Mouse (Mus musculus) erythroid progenitor cell, adult 5-6 weeks (primary cell): Measurements from ENCODE around the gene Ppp1r14a. TPM values are rescaled to one million over a fixed set of nuclear protein-coding genes. Genes with fewer than 3 reads are reported as not detected.

Source experiments
- ATAC-seq: replicated peaks from 2 replicates; pipeline ENCODE4 v1.8.0; 2016; ENCODE audit warnings: moderate number of reproducible peaks, mild to moderate bottlenecking, moderate TSS enrichment, inconsistent platforms; ENCODE audit not compliant: poor library complexity, low FRiP score, severe bottlenecking
- total RNA-seq, 2 experiments: library from RNA; stranded (forward) in 1 of 2; stranded (reverse) in 1 of 2; fragments of 150-400 nt in 1 of 2; fragments of 186-747, 209-891 nt in 1 of 2; gene quantifications; 2 replicates each; pipeline versions ENCODE4 v1.2.3 to v1.2.4; 2015 to 2017; ENCODE audit warnings: low replicate concordance in 2 of 2

Gene Ppp1r14a
- total RNA-seq (2015; ENCODE audit: low replicate concordance) (not detected in 2 replicates), total RNA-seq (2017; ENCODE audit: low replicate concordance) (not detected in 2 replicates)

DNA sequence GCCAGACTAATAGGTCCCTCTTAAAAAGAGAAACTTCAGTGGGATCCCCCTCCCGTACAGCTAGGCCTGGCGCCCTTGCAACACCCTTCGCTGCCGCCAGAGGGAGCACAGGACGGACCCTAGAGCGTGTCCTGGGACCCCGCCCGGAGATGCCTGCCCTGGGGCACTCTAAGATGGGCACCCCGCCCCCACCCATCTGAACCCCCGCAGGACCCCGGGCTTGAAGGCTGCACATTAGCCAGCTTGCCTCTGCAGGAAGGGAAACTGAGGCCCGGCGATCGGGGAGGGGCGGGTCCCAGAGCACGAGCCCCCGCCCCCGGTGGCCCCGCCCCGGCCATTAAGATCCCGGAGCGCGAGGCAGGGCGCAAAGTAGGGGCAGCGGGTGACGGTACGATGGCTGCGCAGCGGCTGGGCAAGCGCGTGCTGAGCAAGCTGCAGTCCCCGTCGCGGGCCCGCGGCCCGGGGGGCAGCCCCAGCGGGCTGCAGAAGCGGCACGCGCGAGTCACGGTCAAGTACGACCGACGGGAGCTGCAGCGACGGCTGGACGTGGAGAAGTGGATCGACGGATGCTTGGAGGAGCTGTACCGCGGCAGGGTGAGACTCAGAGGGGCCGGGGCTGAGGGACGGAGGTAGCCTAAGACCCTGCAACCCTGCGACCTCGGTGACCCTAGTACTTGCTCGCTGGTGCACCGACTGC, at the start of gene Ppp1r14a:
Gene Ppp1r14a, plus strand, starts transcription at position 367 of the 697 bp plus-strand sequence.
- ATAC-seq = peak; percentile 63

DNA sequence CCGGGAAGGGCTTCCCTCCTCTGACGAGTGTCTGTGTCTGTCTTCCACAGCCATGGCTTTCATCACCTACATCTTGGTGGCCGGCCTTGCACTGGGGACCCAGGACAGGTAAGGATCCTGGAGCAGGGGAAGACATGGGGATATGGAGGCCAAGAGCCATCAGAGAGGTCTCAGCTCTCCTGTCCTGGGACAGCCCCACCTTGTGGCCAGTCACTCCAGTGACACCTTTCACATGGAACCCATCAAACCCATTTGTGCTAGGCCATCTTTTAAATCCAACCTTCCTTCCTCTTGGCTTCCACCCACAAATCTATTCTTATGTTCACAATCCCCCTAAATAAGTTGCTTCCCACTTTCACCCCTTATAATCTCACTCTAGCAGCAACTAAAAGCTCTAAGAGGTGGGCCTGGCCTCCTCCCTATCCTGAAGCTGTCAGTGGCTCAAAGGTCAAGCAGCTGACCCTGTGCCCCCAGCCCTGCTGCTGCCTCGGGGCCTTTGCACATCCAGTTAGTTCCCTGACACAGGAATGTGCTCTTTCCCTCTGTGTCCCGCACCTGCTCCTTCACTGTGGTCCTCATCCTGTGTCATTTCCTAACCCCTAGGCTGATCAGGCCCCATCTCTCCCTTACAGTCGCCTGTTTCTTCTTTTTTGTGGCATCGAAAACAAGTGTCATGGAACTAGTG, 44.2 kb upstream of the Ppp1r14a start:
- no peak for ATAC-seq

DNA sequence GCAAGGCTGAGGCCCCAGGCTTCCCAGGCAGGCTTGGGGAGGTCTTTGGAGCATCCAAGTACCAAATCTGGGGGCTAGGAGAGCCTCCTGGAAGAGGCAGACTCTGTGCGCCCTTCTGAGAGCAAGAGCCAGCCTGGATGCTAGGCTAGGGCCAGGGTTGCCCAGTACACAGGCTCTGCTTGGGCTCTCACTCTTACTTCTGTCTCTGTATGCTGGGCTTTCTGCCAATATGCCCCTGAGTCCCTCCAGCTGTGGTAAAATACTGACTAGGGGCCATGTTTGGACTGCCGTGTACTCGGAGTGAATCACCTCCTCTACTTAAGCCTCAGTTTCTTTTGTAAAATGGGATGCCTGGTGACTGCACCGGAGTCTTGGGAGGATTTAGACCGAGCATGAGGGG, 43.1 kb upstream of the Ppp1r14a start:
- ATAC-seq = no peak

DNA sequence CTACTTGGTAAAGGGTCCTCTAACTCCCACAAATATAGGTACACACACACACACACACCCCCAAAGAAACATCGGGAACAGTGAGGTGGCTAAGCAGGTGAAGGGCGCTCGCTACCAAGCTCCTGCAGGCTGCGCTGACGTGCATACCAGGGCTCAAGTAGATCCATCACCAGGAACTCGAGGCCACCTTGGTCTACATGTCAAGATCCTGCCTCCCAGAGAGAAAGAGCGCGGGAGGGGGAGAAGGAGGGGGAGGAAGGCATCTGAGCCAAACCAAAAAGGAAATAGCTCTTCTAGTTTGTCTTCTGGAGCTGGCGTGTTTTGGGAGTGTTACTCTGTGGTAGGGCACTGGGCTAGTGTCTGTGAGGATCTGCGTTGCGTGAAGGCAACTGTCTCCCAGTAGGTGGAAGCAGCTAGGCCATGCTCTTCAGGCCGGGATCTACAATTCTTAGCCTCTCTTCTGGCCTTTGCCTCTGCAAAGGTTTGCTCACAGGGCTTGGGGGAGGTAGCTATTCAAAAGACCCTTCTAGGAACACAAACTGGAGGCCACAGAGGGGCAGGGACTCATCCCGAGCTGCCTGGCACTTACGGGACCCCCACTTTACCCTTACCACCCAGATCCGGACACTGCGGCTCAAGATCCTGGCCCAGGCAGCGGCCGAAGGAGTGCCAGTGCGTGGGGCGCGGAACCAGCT, 42.3 kb upstream of the Ppp1r14a start:
- no peak; the same call in 1 of the 2 replicates for ATAC-seq

DNA sequence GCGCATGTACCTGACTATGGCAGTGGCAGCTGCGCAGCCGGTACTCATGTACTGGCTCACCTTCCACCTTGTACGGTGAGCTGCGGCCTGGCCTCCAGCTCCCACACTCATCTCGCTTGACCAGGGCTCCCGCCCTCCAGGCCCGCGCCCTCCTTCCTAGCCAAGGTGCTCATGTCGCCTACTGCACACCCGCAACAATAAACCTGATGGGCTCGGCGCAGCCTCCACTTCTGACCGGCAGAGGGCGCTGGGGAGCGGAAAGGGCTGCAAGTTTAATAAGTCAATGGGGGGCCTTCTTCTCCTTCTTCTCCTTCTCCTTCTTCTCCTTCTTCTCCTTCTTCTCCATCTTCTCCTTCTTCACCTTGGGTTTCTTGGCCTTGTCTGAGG, 41.8 kb upstream of the Ppp1r14a start:
- peak; percentile 53 for ATAC-seq

DNA sequence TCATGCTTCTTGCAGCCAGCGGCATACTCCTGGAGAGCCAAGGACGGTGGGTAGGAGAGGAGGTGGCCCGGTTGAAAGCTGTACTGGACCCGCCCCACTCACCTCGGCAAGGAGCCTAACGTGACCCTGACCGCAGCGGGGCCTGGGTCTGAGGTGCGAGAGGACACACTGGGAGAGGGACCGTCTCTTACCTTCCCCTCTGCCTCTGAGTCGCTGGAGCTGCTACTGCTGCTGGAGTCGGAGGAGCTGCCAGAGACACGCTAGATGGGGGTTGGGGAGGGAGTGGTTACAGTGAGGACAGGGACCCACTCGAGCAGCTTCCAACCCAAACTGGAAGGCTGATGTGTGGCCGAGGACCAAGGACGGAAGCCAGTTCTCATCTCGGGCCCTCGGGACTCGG, 41.4 kb upstream of the Ppp1r14a start:
- ATAC-seq = no peak

DNA sequence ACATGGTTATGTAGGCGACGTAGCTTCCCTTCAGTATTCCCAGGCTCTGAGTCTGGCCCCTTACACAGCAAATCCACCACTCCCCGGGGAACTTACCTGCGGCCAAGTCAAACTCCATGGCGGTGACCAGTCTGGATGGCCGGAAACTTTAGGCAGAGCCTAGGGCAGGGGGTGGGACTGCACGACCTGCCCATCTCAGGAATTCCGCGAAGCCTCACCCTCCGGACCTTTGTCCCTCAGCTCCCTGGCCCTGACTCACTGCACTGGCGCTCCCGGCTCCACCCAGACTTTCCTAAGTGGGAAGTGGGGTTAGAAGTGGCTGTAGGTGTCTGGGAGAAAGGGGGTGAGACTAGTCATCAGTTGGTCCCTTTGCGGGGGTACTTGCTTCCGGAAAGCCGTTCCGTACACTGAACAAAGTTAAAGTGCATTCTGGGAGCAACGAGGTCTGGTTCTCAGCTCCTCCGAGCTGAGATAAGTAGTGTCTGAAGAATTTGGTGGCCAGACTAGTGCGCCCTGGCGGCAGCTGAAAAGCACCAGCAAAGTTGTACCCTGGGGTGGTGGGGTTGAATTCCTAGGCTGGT, 40.8 kb upstream of the Ppp1r14a start, which contains the start of gene 2200002D01Rik:
Gene 2200002D01Rik, minus strand, starts transcription at position 206 of the 581 bp plus-strand sequence.
- ATAC-seq = no peak

DNA sequence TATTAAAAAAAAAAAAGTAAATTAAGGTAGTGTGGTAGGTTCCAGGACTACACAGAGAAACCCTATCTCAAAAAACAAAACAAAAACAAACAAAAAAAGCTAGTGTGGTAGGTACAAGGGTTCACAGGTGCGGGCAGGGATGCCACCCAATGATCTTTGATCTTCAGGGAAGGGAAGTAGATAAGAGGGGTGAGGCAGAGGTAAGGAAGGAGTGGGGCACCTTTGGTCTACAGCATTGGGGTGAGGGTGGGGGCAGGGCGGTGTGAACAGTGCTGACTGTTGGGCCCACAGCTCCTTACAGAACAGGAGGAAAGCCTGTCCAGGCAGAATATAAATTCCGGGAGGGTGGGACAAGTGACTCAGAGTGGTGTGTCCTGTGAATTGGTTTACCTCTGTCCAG, 37.9 kb upstream of the Ppp1r14a start:
- ATAC-seq = no peak

DNA sequence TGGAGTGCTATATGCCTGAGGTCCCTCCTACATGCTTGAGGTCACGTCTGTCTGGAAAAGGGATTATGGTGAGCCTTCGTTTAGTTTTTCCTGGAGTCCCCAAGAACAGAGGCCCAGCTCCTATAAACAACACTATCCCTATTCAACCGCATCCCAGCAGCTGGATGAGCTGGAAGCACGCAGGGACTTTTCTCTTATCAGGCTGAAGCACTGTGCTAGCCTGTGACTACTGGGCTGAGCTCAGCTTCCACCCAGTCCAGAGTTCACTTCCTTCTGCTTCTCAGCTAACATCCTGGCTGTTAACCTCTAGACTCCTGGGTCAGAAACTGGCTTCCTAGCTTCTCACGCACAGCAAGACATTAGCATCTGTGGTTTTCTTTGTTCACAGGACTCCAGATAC, 35.3 kb upstream of the Ppp1r14a start:
- no peak for ATAC-seq

DNA sequence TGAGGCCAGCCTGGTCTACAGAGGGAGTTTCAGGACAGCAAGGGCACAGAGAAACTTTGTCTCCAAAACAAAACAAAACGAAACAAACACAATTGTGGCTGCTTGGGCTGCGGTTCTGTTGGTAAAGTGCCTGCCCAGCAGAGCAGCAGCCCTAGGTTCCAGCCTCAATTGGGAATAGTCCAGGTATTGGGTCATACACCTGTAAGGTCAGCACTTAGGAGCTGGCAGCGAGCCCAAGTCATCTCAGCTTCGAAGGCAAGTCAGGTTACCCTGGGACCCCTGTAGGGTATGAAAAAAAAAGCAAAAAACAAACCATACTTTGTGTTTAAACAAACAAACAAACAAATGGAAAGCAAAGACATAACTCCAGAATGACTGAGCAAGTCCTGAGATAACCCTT, 33.2 kb upstream of the Ppp1r14a start:
- no peak for ATAC-seq

DNA sequence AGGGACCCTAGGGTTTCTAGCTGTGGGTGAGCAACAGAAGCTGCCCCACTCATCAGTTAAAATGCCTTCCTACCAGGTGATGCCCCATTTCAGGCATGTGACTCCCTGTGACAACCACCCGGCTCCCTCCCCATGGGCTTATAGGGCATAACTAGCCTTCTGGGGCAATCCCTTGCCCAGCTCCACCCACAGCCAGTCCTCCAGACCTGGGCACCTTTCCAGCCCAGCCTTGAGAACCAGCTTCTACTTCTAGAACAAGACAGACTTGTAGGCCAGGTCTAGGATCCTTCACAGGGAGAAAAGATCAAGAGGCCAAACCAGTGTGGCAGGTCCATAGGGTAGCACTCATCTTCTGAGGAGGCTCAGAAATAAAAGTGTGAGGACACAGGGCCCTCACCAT, 31.7 kb upstream of the Ppp1r14a start:
- ATAC-seq = no peak

DNA sequence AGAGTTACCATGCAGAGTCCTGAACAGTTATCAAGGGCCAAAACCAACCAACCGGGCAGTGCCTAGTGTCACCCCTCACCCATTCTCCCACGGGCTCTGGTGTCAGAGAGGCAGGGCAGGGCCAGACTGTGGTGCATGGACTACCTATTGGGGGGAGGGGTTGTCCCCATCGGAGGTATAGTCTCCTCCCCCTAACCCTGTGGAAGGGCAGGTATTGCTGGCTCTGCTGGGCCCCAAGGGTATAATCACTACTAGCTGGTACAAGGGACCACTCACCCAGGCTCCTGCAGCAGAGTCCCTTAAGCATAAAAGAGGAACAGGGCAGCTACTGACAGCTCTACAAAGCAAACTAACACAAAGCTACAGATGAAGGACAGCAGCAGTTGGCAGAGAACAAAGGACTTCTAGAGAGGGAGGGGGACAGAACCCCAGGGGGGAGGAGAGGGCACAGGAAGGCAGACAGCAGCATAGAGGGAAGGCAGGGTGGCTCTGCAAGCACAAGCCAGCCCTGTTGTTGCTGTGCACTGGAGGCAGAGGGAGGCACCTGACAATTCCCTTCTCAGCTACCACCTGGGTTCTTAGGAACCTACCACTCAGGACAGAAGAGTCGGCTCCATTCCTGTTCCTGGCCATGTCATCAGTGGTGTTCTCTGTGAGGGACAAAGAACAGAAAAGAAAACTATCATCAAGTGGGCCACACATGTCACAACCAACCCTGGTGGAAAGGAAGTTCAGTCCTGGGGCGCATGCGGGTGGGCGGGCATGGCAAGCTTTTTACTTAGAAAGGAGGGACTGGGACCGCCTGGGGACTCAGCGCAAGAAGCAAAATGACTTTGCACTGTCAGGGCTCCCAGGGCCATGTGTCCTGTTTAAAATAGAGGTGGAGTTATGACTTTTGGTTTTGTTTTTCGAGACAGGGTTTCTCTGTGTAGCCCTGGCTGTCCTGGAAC, 29.1 kb upstream of the Ppp1r14a start:
- no peak for ATAC-seq

DNA sequence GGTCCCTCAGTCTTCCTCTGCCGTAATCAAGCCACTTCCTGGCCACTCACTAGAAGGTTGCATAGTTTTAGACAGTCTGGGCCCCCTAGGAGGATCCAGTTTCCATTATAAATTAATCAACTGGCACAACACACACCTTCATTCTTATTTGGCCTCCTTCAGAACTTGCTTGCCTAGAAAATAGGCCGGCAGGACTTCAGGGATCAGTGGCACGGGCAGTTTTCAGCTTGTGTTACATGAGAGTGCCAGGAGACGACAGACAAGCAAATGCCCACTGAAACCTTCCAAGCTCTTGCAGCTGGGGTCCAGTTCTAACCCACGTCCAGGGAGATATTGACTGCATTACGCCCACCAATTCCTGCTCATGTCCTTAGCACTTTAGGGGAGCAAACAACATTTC, 27.0 kb upstream of the Ppp1r14a start:
- ATAC-seq = no peak

DNA sequence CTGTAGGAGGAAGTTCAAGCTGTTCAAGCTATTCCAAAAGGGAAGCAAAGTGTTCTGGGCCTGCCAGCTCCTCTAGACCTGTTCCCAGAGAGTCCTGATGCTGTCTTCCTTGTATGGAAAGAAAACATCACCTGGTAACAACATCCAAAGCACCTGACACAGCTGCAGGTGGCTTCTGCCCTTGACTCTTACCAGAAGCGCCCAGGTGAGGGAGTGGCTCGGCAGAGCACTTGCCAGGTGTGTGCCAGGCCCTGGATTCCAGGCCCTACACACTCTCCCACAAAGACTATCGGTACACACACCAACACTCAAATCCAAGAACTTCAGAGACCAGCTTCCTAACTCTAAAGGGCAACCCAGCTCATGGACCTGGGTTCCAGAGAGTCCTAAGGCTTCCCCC, 25.3 kb upstream of the Ppp1r14a start:
- no peak for ATAC-seq

DNA sequence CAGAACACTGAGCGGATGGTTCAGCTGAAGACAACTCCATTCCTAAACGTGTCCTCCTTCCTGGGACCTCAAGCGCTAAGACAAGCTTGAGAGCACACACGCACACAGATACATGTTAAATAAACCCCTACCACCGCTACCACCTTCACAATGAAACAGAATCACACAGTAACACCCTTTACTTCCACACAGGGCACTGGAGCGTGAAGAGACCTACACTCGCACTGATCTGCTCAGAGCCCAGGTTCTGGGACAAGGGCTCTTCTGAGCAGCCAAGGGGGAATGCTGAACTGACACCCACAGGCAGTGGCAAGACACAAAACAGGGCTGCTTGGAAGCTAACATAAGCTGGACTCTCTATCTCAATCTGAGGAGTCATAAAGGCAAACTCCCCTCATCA, 23.5 kb upstream of the Ppp1r14a start:
- ATAC-seq = no peak

DNA sequence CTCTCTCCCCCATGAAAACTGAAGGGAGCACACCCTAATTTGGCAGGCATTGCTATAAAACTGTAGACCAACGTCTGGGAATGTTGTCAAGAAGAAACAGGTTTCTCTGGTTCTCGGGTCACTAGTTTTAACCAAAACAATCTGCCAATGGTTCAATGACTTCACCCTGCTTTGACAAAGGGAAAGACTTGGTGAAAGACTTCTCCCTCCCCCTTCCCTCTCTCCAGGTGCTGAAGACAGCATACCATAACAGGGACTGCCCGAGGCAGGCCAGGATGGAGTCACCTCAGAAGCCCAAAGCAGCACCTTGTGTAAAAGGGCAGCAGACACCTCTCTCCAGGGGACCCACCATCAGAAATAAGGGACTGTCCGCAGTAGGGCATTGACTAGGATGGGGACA, 22.2 kb upstream of the Ppp1r14a start:
- ATAC-seq = no peak

DNA sequence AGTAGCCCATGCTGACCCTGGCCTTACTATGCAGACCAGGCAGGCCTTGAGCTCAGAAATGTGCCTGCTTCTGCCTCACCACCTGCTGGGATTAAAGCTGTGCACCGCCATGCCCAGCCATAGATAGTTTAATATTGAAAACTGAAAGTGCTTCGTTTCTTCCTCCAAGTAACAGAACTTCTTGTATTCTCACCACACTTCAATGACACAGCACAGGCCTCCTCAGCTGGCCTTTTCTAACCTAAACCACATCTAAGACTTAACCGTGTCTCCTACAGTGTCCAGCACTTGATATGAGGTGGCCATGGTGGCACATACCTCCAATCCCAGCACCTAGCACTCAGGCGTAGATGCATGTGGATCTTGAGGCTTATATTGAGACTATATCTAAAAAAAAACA, 18.7 kb upstream of the Ppp1r14a start:
- no peak for ATAC-seq

DNA sequence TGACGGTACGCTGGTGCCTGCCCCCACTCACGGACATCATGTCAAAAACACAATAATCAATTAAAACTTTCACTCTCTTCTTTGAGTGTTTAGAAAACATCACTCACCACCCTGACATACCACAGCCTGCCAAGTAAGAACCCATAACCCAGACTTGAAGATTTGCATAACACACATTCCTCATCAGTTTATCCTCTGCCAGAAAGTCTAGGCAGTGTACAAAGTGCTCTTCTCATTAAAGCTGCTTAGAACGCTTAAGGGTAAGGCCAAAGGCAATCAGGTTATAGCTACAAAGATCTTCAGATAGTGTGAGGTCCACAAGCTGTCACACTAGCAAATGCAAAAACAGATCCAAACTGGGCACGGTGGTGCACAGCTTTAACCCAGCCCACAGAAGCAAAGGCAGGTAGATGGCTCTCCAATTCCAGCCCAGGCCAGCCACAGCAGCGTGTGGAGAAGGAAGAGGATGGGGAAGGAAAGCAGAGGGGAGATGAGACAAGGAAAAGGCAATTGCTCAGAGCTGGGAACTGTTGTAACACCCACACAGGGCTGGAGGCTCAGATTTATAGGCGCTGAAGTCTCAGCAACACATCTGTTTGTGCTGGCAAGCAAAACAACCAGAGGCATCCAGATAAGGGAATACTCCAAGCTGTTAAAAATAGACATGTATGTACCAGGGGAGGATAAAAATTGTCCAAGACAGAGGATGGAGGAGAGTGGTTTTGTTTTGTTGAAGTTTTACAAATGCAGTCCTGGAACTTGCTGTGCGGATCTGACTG, 17.2 kb upstream of the Ppp1r14a start:
- no peak for ATAC-seq

DNA sequence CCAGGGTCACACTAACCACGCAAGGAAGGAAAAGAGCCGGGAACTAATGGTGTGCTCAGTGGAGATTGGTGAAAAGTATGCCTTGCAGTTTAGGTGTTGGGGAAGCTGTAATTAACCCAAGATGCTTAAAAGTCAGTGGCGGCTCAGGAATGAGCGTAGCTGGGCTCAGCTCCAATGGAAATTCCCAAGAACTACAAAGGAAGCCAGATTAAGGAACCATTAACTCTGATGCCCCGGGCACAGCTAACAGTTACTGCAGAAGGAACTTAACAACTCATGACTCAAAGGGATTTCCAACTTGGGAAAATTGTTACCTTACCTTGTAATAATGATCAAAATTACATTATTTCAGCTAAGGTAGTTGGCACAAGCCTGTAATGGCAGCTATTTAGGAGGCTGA, 12.4 kb upstream of the Ppp1r14a start:
- no peak for ATAC-seq
